Mouse (Mus musculus): Measurements from ENCODE around the gene Kirrel3. TPM values are rescaled to one million over a fixed set of nuclear protein-coding genes. Genes with fewer than 3 reads are reported as not detected.

Gene Kirrel3
- total and polyA plus RNA-seq, 2 experiments from 2014 or later, result 0.29 to 0.42 TPM

- Histone ChIP-seq H3K9ac (replicated peaks; ENCODE audit: low read depth, low read length) (no peak overlapping the region), H3K27me3 (ENCODE audit: control insufficient read depth, insufficient read depth, low read length) (no peaks in the 10 kb centered on the region), H3K4me1 (ENCODE audit: control insufficient read depth, insufficient read depth) (no peaks in the 10 kb centered on the region), H3K4me3 (ENCODE audit: low read depth, low read length) (no peak overlapping the region), H3K27ac (ENCODE audit: low read depth) (no peak overlapping the region), H3K9me3 (replicated peaks; ENCODE audit: control insufficient read depth, low read length) (no peaks in the 10 kb centered on the region), H3K4me2 (ENCODE audit: low read depth, low read length) (no peak overlapping the region), H3K36me3 (replicated peaks; ENCODE audit: control insufficient read depth, insufficient read depth, low read length) (no peaks in the 10 kb centered on the region)
- ATAC-seq (ENCODE audit: insufficient read depth, low read depth), result no peak
- no peak for DNase-seq (ENCODE audit: low spot score)
- no peak for TF ChIP-seq CTCF (IDR thresholded peaks at IDR 0.05; ENCODE audit: low read depth)
- no peak for TF ChIP-seq EP300 (IDR thresholded peaks at IDR 0.05; ENCODE audit: low read depth)
- 47% methylated on average over 2 of the region's 2 CpGs for WGBS
These were observed 351.1 kb downstream of the Kirrel3 start for GRCm38 (mm10) chr9:34836801-34837200.

- Histone ChIP-seq H3K4me3 (ENCODE audit: low read depth, low read length) (no peak overlapping the region), H3K4me1 (ENCODE audit: control insufficient read depth, insufficient read depth) (no peaks in the 10 kb centered on the region), H3K4me2 (ENCODE audit: low read depth, low read length) (no peak overlapping the region), H3K36me3 (replicated peaks; ENCODE audit: control insufficient read depth, insufficient read depth, low read length) (no peaks in the 10 kb centered on the region), H3K27ac (ENCODE audit: low read depth) (no peak overlapping the region), H3K9me3 (replicated peaks; ENCODE audit: control insufficient read depth, low read length) (no peaks in the 10 kb centered on the region), H3K27me3 (ENCODE audit: control insufficient read depth, insufficient read depth, low read length) (no peaks in the 10 kb centered on the region), H3K9ac (replicated peaks; ENCODE audit: low read depth, low read length) (no peak overlapping the region)
- TF ChIP-seq CTCF (IDR thresholded peaks at IDR 0.05; ENCODE audit: low read depth) (no peak), EP300 (IDR thresholded peaks at IDR 0.05; ENCODE audit: low read depth) (no peak)
- ATAC-seq (ENCODE audit: insufficient read depth, low read depth) (no peak), DNase-seq (ENCODE audit: low spot score) (peak; percentile 15)
- WGBS, result 34% methylated on average over 10 of the region's 10 CpGs
These were observed 352.2 kb downstream of the Kirrel3 start for GRCm38 (mm10) chr9:34837700-34838462.

- DNase-seq (ENCODE audit: low spot score) (no peak), ATAC-seq (ENCODE audit: insufficient read depth, low read depth) (no peak)
- no peaks in the 10 kb centered on the region for H3K27me3 ChIP-seq (ENCODE audit: control insufficient read depth, insufficient read depth, low read length)
- no peak overlapping the region for H3K4me3 ChIP-seq (ENCODE audit: low read depth, low read length)
- H3K9me3 ChIP-seq (replicated peaks; ENCODE audit: control insufficient read depth, low read length), result no peaks in the 10 kb centered on the region
- H3K4me1 ChIP-seq (ENCODE audit: control insufficient read depth, insufficient read depth), result no peaks in the 10 kb centered on the region
- H3K27ac ChIP-seq (ENCODE audit: low read depth), result no peak overlapping the region
- H3K36me3 ChIP-seq (replicated peaks; ENCODE audit: control insufficient read depth, insufficient read depth, low read length), result no peaks in the 10 kb centered on the region
- WGBS, result 50% methylated on average over 10 of the region's 10 CpGs
- TF ChIP-seq CTCF (IDR thresholded peaks at IDR 0.05; ENCODE audit: low read depth), result no peak
- H3K4me2 ChIP-seq (ENCODE audit: low read depth, low read length), result no peak overlapping the region
- H3K9ac ChIP-seq (replicated peaks; ENCODE audit: low read depth, low read length), result no peak overlapping the region
These were observed 357.7 kb downstream of the Kirrel3 start for GRCm38 (mm10) chr9:34843275-34843965.

- Histone ChIP-seq H3K4me1 (ENCODE audit: control insufficient read depth, insufficient read depth) (no peaks in the 10 kb centered on the region), H3K36me3 (replicated peaks; ENCODE audit: control insufficient read depth, insufficient read depth, low read length) (no peaks in the 10 kb centered on the region), H3K4me3 (ENCODE audit: low read depth, low read length) (no peak overlapping the region), H3K4me2 (ENCODE audit: low read depth, low read length) (no peak overlapping the region), H3K9me3 (replicated peaks; ENCODE audit: control insufficient read depth, low read length) (no peaks in the 10 kb centered on the region), H3K27ac (ENCODE audit: low read depth) (no peak overlapping the region), H3K27me3 (ENCODE audit: control insufficient read depth, insufficient read depth, low read length) (no peaks in the 10 kb centered on the region), H3K9ac (replicated peaks; ENCODE audit: low read depth, low read length) (no peak overlapping the region)
- no peak for DNase-seq (ENCODE audit: low spot score)
- WGBS, result 33% methylated on average over 1 of the region's 1 CpGs
- TF ChIP-seq EP300 (IDR thresholded peaks at IDR 0.05; ENCODE audit: low read depth) (no peak), CTCF (IDR thresholded peaks at IDR 0.05; ENCODE audit: low read depth) (no peak)
- ATAC-seq (ENCODE audit: insufficient read depth, low read depth), result no peak
These were observed 360.7 kb downstream of the Kirrel3 start for GRCm38 (mm10) chr9:34846440-34846839.

GRCm38 (mm10) chr9:34847664-34848063, 362.0 kb downstream of the Kirrel3 start:
- no peak for DNase-seq (ENCODE audit: low spot score)
- WGBS, result 45% methylated on average over 5 of the region's 5 CpGs
- Histone ChIP-seq H3K4me1 (ENCODE audit: control insufficient read depth, insufficient read depth) (no peaks in the 10 kb centered on the region), H3K27ac (ENCODE audit: low read depth) (no peak overlapping the region), H3K4me2 (ENCODE audit: low read depth, low read length) (no peak overlapping the region), H3K4me3 (ENCODE audit: low read depth, low read length) (no peak overlapping the region), H3K9me3 (replicated peaks; ENCODE audit: control insufficient read depth, low read length) (no peaks in the 10 kb centered on the region), H3K36me3 (replicated peaks; ENCODE audit: control insufficient read depth, insufficient read depth, low read length) (no peaks in the 10 kb centered on the region), H3K27me3 (ENCODE audit: control insufficient read depth, insufficient read depth, low read length) (no peaks in the 10 kb centered on the region), H3K9ac (replicated peaks; ENCODE audit: low read depth, low read length) (no peak overlapping the region)
- no peak for ATAC-seq (ENCODE audit: insufficient read depth, low read depth)
- TF ChIP-seq CTCF (IDR thresholded peaks at IDR 0.05; ENCODE audit: low read depth) (peak; percentile 62), EP300 (IDR thresholded peaks at IDR 0.05; ENCODE audit: low read depth) (no peak)
